Mouse (Mus musculus): ENCODE data around the gene Fam219a. TPM values are rescaled to one million over a fixed set of nuclear protein-coding genes. Genes with fewer than 3 reads are reported as not detected.

The Fam219a gene
- polyA plus RNA-seq, 1 experiment from 2014 or later, result 0.30 TPM

DNA sequence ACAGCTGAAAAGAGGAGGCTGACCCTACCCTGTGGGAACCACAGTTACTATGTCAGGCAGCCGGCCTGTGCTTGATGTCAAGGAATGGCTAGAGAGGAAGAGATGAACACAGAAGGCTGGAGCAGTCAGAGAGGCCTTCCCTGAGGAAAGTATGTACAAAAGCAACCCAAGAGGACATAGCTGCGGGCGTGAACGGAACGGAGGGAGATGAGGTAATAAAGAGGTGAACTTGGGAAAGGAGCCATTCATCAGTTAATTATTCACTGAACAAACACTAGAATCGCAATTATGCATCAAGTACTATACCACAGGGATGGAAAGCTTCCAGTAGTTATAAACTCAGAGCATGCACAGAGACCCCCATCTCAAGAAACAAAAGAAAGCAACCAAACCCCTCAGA is 47.2 kb downstream of the Fam219a start:
- Histone ChIP-seq H3K4me3 (replicated peaks) (no peak overlapping the region), H3K4me2 (no peak overlapping the region), H3K27ac (no peak overlapping the region), H3K4me1 (replicated peaks) (no peaks in the 10 kb centered on the region), H3K9ac (no peak overlapping the region), H3K36me3 (no peaks in the 10 kb centered on the region), H3K27me3 (no peaks in the 10 kb centered on the region; the same call in 1 of the 2 replicates), H3K9me3 (replicated peaks) (no peaks in the 10 kb centered on the region)
- no peak for DNase-seq
- no peak for ATAC-seq (ENCODE audit: low read depth)
- 67% methylated on average over 6 of the region's 6 CpGs for WGBS (ENCODE audit: insufficient replicate concordance)

DNA sequence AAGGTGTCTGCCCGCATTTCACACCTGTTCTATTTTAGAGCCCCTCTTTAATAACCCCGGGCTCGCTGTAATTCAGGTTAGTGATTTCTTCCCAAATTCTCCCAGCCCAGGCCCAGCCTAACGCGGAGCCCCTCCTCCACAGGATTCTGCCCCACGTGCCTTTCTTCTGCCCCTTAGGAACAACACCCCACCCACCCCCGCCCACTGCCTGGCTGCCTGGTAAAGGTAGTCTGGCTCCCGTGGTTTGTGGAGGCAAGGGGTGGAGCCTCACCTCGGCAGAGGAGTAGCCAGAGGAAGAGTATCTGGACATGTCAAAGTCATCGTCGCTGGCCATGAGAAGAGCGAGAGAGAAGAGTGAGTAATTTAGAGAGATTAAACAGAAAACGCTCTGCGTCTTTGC is 48.7 kb downstream of the Fam219a start:
- Histone ChIP-seq H3K9me3 (replicated peaks) (no peaks in the 10 kb centered on the region), H3K4me1 (replicated peaks) (no peaks in the 10 kb centered on the region), H3K36me3 (no peaks in the 10 kb centered on the region), H3K4me2 (no peak overlapping the region), H3K4me3 (replicated peaks) (no peak overlapping the region), H3K27me3 (no peaks in the 10 kb centered on the region; the same call in 1 of the 2 replicates), H3K27ac (no peak overlapping the region), H3K9ac (no peak overlapping the region)
- WGBS (ENCODE audit: insufficient replicate concordance), result 38% methylated on average over 14 of the region's 14 CpGs
- DNase-seq (no peak), ATAC-seq (ENCODE audit: low read depth) (no peak)

- no peaks in the 10 kb centered on the region for H3K36me3 ChIP-seq
- H3K27me3 ChIP-seq, result no peaks in the 10 kb centered on the region; the same call in 1 of the 2 replicates
- 77% methylated on average over 5 of the region's 5 CpGs for WGBS (ENCODE audit: insufficient replicate concordance)
- no peaks in the 10 kb centered on the region for H3K4me1 ChIP-seq (replicated peaks)
- no peak overlapping the region for H3K27ac ChIP-seq
- ATAC-seq (ENCODE audit: low read depth) (no peak), DNase-seq (no peak)
- no peak overlapping the region for H3K9ac ChIP-seq
- H3K4me2 ChIP-seq, result no peak overlapping the region
- no peak overlapping the region for H3K4me3 ChIP-seq (replicated peaks)
- no peaks in the 10 kb centered on the region for H3K9me3 ChIP-seq (replicated peaks)
Measured at GRCm38 (mm10) chr4:41519195-41519594, 50.1 kb downstream of the Fam219a start.

DNA sequence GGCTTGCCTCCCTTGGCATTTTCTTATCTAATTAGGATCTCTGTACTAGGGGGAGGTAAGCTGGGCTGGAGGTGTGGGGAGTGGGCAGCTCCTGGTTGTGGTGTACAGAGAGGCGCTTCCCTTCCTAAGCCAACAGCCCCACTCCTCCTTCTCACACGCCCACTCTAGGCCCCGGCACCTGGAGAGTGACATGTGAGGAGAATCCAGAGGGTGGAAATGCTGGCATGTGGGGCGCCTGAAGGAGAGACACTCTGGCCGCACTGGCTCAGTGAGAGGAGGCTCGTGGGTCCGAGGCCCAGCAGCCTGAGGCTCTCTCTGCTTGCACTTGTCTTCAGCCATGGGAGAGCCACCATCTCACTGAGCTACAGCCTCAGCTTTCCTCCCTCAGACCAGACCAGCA is 51.0 kb downstream of the Fam219a start:
- no peak overlapping the region for H3K9ac ChIP-seq
- WGBS (ENCODE audit: insufficient replicate concordance), result 73% methylated on average over 7 of the region's 7 CpGs
- H3K4me1 ChIP-seq (replicated peaks), result no peaks in the 10 kb centered on the region
- H3K4me2 ChIP-seq, result no peak overlapping the region
- H3K27ac ChIP-seq, result no peak overlapping the region
- H3K27me3 ChIP-seq, result peaks cover 5% of the 10 kb centered on the region
- H3K4me3 ChIP-seq (replicated peaks), result no peak overlapping the region
- H3K36me3 ChIP-seq, result no peaks in the 10 kb centered on the region
- H3K9me3 ChIP-seq (replicated peaks), result no peaks in the 10 kb centered on the region
- ATAC-seq (ENCODE audit: low read depth), result no peak
- no peak for DNase-seq

DNA sequence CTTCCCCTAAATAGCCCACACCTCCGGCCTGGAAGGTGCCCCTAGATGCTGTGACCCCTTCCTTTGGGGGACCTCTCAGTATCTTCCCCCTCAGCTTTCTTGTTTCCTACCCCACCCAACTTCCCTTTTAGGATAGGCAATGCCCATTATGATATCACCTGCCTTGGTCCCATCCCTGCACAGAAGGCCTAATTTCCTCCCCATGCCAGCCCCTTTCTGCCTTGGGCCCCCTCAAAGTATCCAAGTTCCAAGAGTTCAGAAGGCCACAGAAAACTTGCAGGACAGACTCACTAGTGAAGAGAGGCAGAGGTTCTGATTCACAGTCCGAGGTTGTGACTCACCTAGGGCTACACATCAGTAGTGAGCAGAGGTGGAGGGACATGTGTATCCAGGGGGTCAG is 52.1 kb downstream of the Fam219a start, which contains the start of gene 1110017D15Rik:
Gene 1110017D15Rik, minus strand, starts transcription at position 101 of the 400 bp plus-strand sequence.
- Histone ChIP-seq H3K4me3 (replicated peaks) (no peak within 1 kb of the TSS), H3K9me3 (replicated peaks) (no peaks in the 10 kb centered on the region), H3K36me3 (no peaks in the 10 kb centered on the region), H3K27ac (no peak within 1 kb of the TSS), H3K4me1 (replicated peaks) (no peaks in the 10 kb centered on the region), H3K27me3 (peaks cover 13% of the 10 kb centered on the region), H3K4me2 (no peak within 1 kb of the TSS), H3K9ac (no peak within 1 kb of the TSS)
- 42% methylated on average over 2 of the region's 2 CpGs for WGBS (ENCODE audit: insufficient replicate concordance)
- DNase-seq, result no peak
- ATAC-seq (ENCODE audit: low read depth), result no peak

GRCm38 (mm10) chr4:41513714-41514113 is 55.6 kb downstream of the Fam219a start:
- Histone ChIP-seq H3K27me3 (peaks cover 32% of the 10 kb centered on the region), H3K4me3 (replicated peaks) (no peak overlapping the region), H3K4me2 (no peak overlapping the region), H3K9me3 (replicated peaks) (no peaks in the 10 kb centered on the region), H3K9ac (no peak overlapping the region), H3K4me1 (replicated peaks) (no peaks in the 10 kb centered on the region), H3K27ac (no peak overlapping the region), H3K36me3 (no peaks in the 10 kb centered on the region)
- DNase-seq, result no peak
- no peak for ATAC-seq (ENCODE audit: low read depth)
- 22% methylated on average over 8 of the region's 8 CpGs for WGBS (ENCODE audit: insufficient replicate concordance)

- H3K9ac ChIP-seq, result no peak overlapping the region
- 46% methylated on average over 4 of the region's 4 CpGs for WGBS (ENCODE audit: insufficient replicate concordance)
- no peaks in the 10 kb centered on the region for H3K36me3 ChIP-seq
- H3K4me1 ChIP-seq (replicated peaks), result no peaks in the 10 kb centered on the region
- DNase-seq, result no peak
- H3K27me3 ChIP-seq, result peaks cover 36% of the 10 kb centered on the region
- H3K4me3 ChIP-seq (replicated peaks), result no peak overlapping the region
- no peak overlapping the region for H3K4me2 ChIP-seq
- H3K27ac ChIP-seq, result no peak overlapping the region
- no peaks in the 10 kb centered on the region for H3K9me3 ChIP-seq (replicated peaks)
- no peak for ATAC-seq (ENCODE audit: low read depth)
Measured at GRCm38 (mm10) chr4:41513309-41513708, 56.0 kb downstream of the Fam219a start.

DNA sequence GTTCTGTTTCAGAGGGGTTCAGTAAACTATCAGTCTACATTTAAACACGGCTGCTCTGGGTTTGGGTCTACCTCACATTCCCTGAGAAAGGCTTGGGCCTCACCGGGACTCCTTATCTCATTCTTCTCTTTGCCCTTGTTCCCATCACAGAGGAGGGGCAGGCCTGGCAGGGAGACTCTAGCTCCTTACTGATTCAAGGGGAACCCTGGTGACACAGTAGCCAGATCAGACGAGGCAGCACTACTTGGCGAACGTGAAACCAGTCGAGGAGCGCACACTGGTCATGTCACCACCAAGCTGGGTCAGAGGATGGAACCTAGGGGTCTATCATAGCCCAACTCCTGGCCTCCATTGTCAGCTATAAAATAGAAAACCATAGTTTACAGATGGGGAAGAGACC is 61.3 kb downstream of the Fam219a start:
- ATAC-seq (ENCODE audit: low read depth) (no peak), DNase-seq (no peak)
- H3K9ac ChIP-seq, result no peak overlapping the region
- H3K9me3 ChIP-seq (replicated peaks), result no peaks in the 10 kb centered on the region
- H3K36me3 ChIP-seq, result no peaks in the 10 kb centered on the region
- WGBS (ENCODE audit: insufficient replicate concordance), result 42% methylated on average over 7 of the region's 7 CpGs
- peaks cover 25% of the 10 kb centered on the region for H3K4me1 ChIP-seq (replicated peaks)
- H3K27me3 ChIP-seq, result peaks cover 54% of the 10 kb centered on the region
- no peak overlapping the region for H3K4me3 ChIP-seq (replicated peaks)
- no peak overlapping the region for H3K27ac ChIP-seq
- H3K4me2 ChIP-seq, result no peak overlapping the region

DNA sequence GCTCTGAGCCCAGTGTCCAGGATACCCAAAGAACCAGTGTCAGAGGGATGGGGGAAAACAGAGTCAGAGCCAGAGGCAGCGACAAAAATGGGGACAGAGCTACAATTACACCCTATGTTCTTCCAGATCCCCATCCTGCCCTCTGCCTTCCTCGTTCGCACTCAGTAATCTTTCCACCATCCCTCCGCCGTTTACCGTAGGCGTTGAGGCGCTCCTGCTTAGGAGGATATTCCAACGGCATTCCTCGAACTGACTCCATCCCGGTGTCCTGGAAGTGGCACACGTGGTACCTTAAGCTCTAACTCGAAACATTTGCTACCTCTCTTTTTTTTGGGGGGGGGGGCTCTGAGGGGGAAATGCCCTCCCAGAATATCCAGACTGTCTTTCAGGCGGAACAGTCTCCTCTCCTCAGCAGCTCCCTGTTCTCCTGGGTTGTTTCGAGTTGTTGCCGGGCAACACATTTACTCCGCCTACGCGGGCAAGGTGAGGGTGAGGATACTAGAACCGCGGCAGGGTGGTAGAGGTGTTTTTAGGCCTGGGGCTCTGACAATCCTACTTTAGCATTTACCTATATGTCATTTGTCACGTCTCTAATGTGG is 61.9 kb downstream of the Fam219a start:
- Histone ChIP-seq H3K27ac (no peak overlapping the region), H3K27me3 (peaks cover 54% of the 10 kb centered on the region), H3K9me3 (replicated peaks) (no peaks in the 10 kb centered on the region), H3K4me2 (peak overlapping the region; percentile 80), H3K9ac (peak overlapping the region; percentile 53), H3K4me3 (replicated peaks) (peak overlapping the region; percentile 54), H3K36me3 (no peaks in the 10 kb centered on the region), H3K4me1 (replicated peaks) (peaks cover 30% of the 10 kb centered on the region)
- DNase-seq (no peak), ATAC-seq (ENCODE audit: low read depth) (no peak)
- 8% methylated on average over 22 of the region's 22 CpGs for WGBS (ENCODE audit: insufficient replicate concordance)

GRCm38 (mm10) chr4:41506906-41507305 is 62.4 kb downstream of the Fam219a start:
- no peaks in the 10 kb centered on the region for H3K9me3 ChIP-seq (replicated peaks)
- ATAC-seq (ENCODE audit: low read depth) (peak; percentile 57), DNase-seq (peak; percentile 82)
- peak overlapping the region; percentile 80 for H3K4me2 ChIP-seq
- no peak overlapping the region for H3K27ac ChIP-seq
- H3K4me1 ChIP-seq (replicated peaks), result peaks cover 35% of the 10 kb centered on the region
- peak overlapping the region; percentile 54 for H3K4me3 ChIP-seq (replicated peaks)
- H3K36me3 ChIP-seq, result no peaks in the 10 kb centered on the region
- 1% methylated on average over 29 of the region's 29 CpGs for WGBS (ENCODE audit: insufficient replicate concordance)
- peaks cover 54% of the 10 kb centered on the region for H3K27me3 ChIP-seq
- peak overlapping the region; percentile 53 for H3K9ac ChIP-seq

DNA sequence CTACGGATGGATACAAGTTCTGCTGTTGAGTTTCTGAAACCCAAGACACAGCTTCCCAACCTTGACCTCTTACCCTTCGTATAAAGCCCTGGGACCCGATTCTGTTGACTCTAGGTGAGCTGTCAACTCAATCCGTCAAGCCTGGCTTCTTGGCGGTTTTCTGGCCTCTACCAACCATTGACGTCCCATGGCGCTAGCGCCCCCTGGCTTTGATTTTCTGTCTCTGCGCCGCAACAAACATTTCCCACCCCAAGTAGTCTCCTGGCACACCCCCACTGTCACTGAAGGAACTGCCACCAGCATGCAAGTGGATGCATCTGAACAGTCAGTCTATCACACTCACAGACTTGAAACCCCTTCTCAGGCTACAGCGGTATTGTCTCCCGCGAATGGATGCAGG is 63.2 kb downstream of the Fam219a start:
- Histone ChIP-seq H3K4me2 (peak overlapping the region; percentile 80), H3K4me1 (replicated peaks) (peaks cover 35% of the 10 kb centered on the region), H3K27ac (no peak overlapping the region), H3K9ac (peak overlapping the region; percentile 53; the same call in 1 of the 2 replicates), H3K9me3 (replicated peaks) (no peaks in the 10 kb centered on the region), H3K27me3 (peaks cover 60% of the 10 kb centered on the region), H3K36me3 (no peaks in the 10 kb centered on the region), H3K4me3 (replicated peaks) (peak overlapping the region; percentile 54)
- ATAC-seq (ENCODE audit: low read depth) (no peak), DNase-seq (peak; percentile 57)
- 10% methylated on average over 13 of the region's 13 CpGs for WGBS (ENCODE audit: insufficient replicate concordance)

DNA sequence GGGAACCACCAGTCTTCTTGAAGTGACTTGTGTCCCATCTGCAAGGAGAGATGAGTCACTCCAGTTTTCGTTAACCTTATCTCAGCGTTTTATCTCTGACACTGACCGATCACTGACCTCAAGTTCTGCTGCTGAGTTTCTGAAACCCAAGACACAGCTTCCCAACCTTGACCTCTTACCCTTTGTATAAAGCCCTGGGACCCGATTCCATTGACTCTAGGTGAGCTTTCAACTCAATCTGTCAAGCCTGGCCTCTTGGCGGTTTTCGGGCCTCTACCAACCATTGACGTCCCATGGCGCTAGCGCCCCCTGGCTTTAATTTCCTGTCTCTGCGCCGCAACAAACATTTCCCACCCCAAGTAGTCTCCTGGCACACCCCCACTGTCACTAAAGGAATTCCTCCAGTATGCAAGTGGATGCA is 64.2 kb downstream of the Fam219a start:
- H3K27ac ChIP-seq, result no peak overlapping the region
- H3K27me3 ChIP-seq, result peaks cover 69% of the 10 kb centered on the region
- DNase-seq, result peak; percentile 16
- H3K4me2 ChIP-seq, result no peak overlapping the region
- ATAC-seq (ENCODE audit: low read depth), result no peak
- no peaks in the 10 kb centered on the region for H3K36me3 ChIP-seq
- H3K9ac ChIP-seq, result no peak overlapping the region
- WGBS (ENCODE audit: insufficient replicate concordance), result 42% methylated on average over 11 of the region's 11 CpGs
- H3K4me1 ChIP-seq (replicated peaks), result peaks cover 35% of the 10 kb centered on the region
- no peak overlapping the region for H3K4me3 ChIP-seq (replicated peaks)
- H3K9me3 ChIP-seq (replicated peaks), result no peaks in the 10 kb centered on the region

Data from liver, embryonic 13.5 days (tissue).